Mouse (Mus musculus): ENCODE results near the gene Sohlh2. TPM values are rescaled to one million over a fixed set of nuclear protein-coding genes. Genes with fewer than 3 reads are reported as not detected.

Sohlh2 gene
- total and polyA plus RNA-seq, 3 experiments, result not detected

- dilution Hi-C loops (cut with MboI; ENCODE audit: extremely low pct_ligation_motif_present, extremely low pct_unique_long_range_greater_than_20kb, low sequenced_read_pairs) (no loop called here), in situ Hi-C loops (cut with MboI; ENCODE audit: low pct_ligation_motif_present, low pct_unique_long_range_greater_than_20kb, low sequenced_read_pairs) (no loop called here)
- Histone ChIP-seq H3K9ac (ENCODE audit: insufficient read depth, low read depth) (no peak overlapping the region), H3K4me1 (ENCODE audit: control insufficient read depth in 1 of 2, insufficient read depth in 2 of 2) (no peaks in the 10 kb centered on the region), H3K4me3 (replicated peaks in 1 of 3; ENCODE audit: low read depth in 2 of 3, low read length in 2 of 3, poor library complexity in 1 of 3) (no peak overlapping the region), H3K36me3 (replicated peaks in 1 of 2; ENCODE audit: control insufficient read depth in 1 of 2, insufficient read depth in 1 of 2, low read length in 1 of 2) (no peaks in the 10 kb centered on the region), H3K79me2 (replicated peaks; ENCODE audit: control insufficient read depth, extremely low read depth, insufficient read depth, poor library complexity, severe bottlenecking) (no peaks in the 10 kb centered on the region), H3K27me3 (replicated peaks) (no peaks in the 10 kb centered on the region), H3K9me3 (replicated peaks; ENCODE audit: low read length) (peaks cover 74% of the 10 kb centered on the region), H3K4me2 (ENCODE audit: insufficient read depth, low read depth, poor library complexity, severe bottlenecking) (no peak overlapping the region), H3K27ac (ENCODE audit: insufficient read depth, low read depth) (no peak overlapping the region)
- no peak for TF ChIP-seq RCOR1 (conservative IDR thresholded peaks at IDR 0.05; ENCODE audit: low read depth, low read length)
- no peak for TF ChIP-seq NELFE (IDR thresholded peaks at IDR 0.05; ENCODE audit: low read depth, low read length)
- no peak for TF ChIP-seq HCFC1 (IDR thresholded peaks at IDR 0.05; ENCODE audit: low read depth, low read length)
- TF ChIP-seq ZMIZ1 (IDR thresholded peaks at IDR 0.05; ENCODE audit: low read depth, low read length), result no peak
- no peak for TF ChIP-seq MAZ (IDR thresholded peaks at IDR 0.05; ENCODE audit: low read depth, low read length)
- no peak for TF ChIP-seq BHLHE40 (IDR thresholded peaks at IDR 0.05; ENCODE audit: low read depth, low read length)
- TF ChIP-seq POLR2A (IDR thresholded peaks at IDR 0.05; ENCODE audit: low read depth, low read length), result no peak
- TF ChIP-seq USF2 (conservative IDR thresholded peaks at IDR 0.05; ENCODE audit: low read depth, low read length), result no peak
- no peak for TF ChIP-seq PAX5 (IDR thresholded peaks at IDR 0.05; ENCODE audit: low read length)
- no peak for TF ChIP-seq MAX (IDR thresholded peaks at IDR 0.05; ENCODE audit: low read length)
- no peak for TF ChIP-seq MAFK (IDR thresholded peaks at IDR 0.05; ENCODE audit: insufficient replicate concordance, low read length)
- no peak for TF ChIP-seq USF1 (IDR thresholded peaks at IDR 0.05; ENCODE audit: low read depth, low read length)
- TF ChIP-seq TBP (conservative IDR thresholded peaks at IDR 0.05; ENCODE audit: low read depth, low read length), result no peak
- TF ChIP-seq ZC3H11A (IDR thresholded peaks at IDR 0.05; ENCODE audit: low read depth, low read length), result no peak
- no peak for TF ChIP-seq NRF1 (IDR thresholded peaks at IDR 0.05; ENCODE audit: low read depth, low read length)
- TF ChIP-seq CHD1 (IDR thresholded peaks at IDR 0.05; ENCODE audit: low read depth, low read length), result no peak
- no peak for TF ChIP-seq SMC3 (IDR thresholded peaks at IDR 0.05; ENCODE audit: low read depth, low read length)
- DNase-seq (ENCODE audit: extremely low read depth), result no peak
Measured at GRCm38 (mm10) chr3:55244087-55244486, 62.3 kb downstream of the Sohlh2 start.

GRCm38 (mm10) chr3:55246618-55247272 is 64.9 kb downstream of the Sohlh2 start:
- H3K4me1 ChIP-seq (ENCODE audit: control insufficient read depth in 1 of 2, insufficient read depth in 2 of 2), result no peaks in the 10 kb centered on the region
- no peaks in the 10 kb centered on the region for H3K36me3 ChIP-seq (replicated peaks in 1 of 2; ENCODE audit: control insufficient read depth in 1 of 2, insufficient read depth in 1 of 2, low read length in 1 of 2)
- no peak for DNase-seq (ENCODE audit: extremely low read depth)
- H3K9ac ChIP-seq (ENCODE audit: insufficient read depth, low read depth), result no peak overlapping the region
- no peak overlapping the region for H3K4me3 ChIP-seq (replicated peaks in 1 of 3; ENCODE audit: low read depth in 2 of 3, low read length in 2 of 3, poor library complexity in 1 of 3)
- H3K79me2 ChIP-seq (replicated peaks; ENCODE audit: control insufficient read depth, extremely low read depth, insufficient read depth, poor library complexity, severe bottlenecking), result no peaks in the 10 kb centered on the region
- no peak overlapping the region for H3K4me2 ChIP-seq (ENCODE audit: insufficient read depth, low read depth, poor library complexity, severe bottlenecking)
- H3K27ac ChIP-seq (ENCODE audit: insufficient read depth, low read depth), result no peak overlapping the region
- H3K27me3 ChIP-seq (replicated peaks), result no peaks in the 10 kb centered on the region
- H3K9me3 ChIP-seq (replicated peaks; ENCODE audit: low read length), result peaks cover 74% of the 10 kb centered on the region
- in situ Hi-C loops (cut with MboI; ENCODE audit: low pct_ligation_motif_present, low pct_unique_long_range_greater_than_20kb, low sequenced_read_pairs) (no loop called here), dilution Hi-C loops (cut with MboI; ENCODE audit: extremely low pct_ligation_motif_present, extremely low pct_unique_long_range_greater_than_20kb, low sequenced_read_pairs) (no loop called here)
- TF ChIP-seq TBP (conservative IDR thresholded peaks at IDR 0.05; ENCODE audit: low read depth, low read length) (no peak), NRF1 (IDR thresholded peaks at IDR 0.05; ENCODE audit: low read depth, low read length) (no peak), POLR2AphosphoS2 (IDR thresholded peaks at IDR 0.05; ENCODE audit: low read depth, low read length) (no peak), KAT2A (IDR thresholded peaks at IDR 0.05; ENCODE audit: insufficient replicate concordance, low read length) (no peak), NELFE (IDR thresholded peaks at IDR 0.05; ENCODE audit: low read depth, low read length) (no peak), MAFK (IDR thresholded peaks at IDR 0.05; ENCODE audit: insufficient replicate concordance, low read length) (no peak), TCF12 (IDR thresholded peaks at IDR 0.05; ENCODE audit: low read depth, low read length) (no peak), CHD2 (IDR thresholded peaks at IDR 0.05; ENCODE audit: low read length) (no peak)

Measured in CH12.LX (cell line).